Mouse (Mus musculus) layer of hippocampus, postnatal 10 days (tissue): Measurements from ENCODE around the gene Rsl24d1. TPM values are rescaled to one million over a fixed set of nuclear protein-coding genes. Genes with fewer than 3 reads are reported as not detected.
A peak's percentile ranks its signal among the peaks of the same experiment; 100 is the strongest.
"Not testable (repeated sequence)": the region's sequence is repeated elsewhere in the genome, so short reads cannot be mapped to it uniquely, and the experiment has no call there.

Source experiments
- DNase-seq, 2 experiments: peaks; one replicate each; pipeline ENCODE4 v3.0.0; 2021; ENCODE audit warnings: low spot score in 2 of 2
- long read RNA-seq: library from polyadenylated mRNA; stranded (forward); transcript quantifications from one replicate; pipeline ENCODE4 v2.0.0, GENCODE M21; 2023
- total RNA-seq, 2 experiments: library from RNA; stranded (reverse); gene quantifications; 2 replicates each; pipeline ENCODE4 v1.2.3; 2021

The Rsl24d1 gene
- total RNA-seq = 10 to 100 TPM; 61.8 to 63.0 TPM
- long read RNA-seq, transcript Rsl24d1-201 (6 exons, 1,543 nt) = major isoform, 60 of 72 reads
- long read RNA-seq, partial matches to known transcripts = 1 of 72 reads
- long read RNA-seq, other reads (novel, unspliced or antisense) = 8 of 72 reads

GRCm38 (mm10) chr9:73112919-73113906 is at the start of gene Rsl24d1:
TSS of gene Rsl24d1 (plus strand) at chr9:73113426.
- peak; percentile 76 to 82 for DNase-seq

- peak in 1 of 2 experiments; percentile 24 for DNase-seq
Measured at GRCm38 (mm10) chr9:73063621-73064290, 49.5 kb upstream of the Rsl24d1 start.

- no peak for DNase-seq
Measured at GRCm38 (mm10) chr9:73067086-73067485, 46.1 kb upstream of the Rsl24d1 start.

GRCm38 (mm10) chr9:73068230-73068679 is 45.0 kb upstream of the Rsl24d1 start:
- no peak for DNase-seq

- no peak for DNase-seq
Measured at GRCm38 (mm10) chr9:73068688-73069087, 44.5 kb upstream of the Rsl24d1 start.

- DNase-seq = no peak
Measured at GRCm38 (mm10) chr9:73070971-73071659, 42.1 kb upstream of the Rsl24d1 start.

- DNase-seq = no peak
Measured at GRCm38 (mm10) chr9:73072426-73072825, 40.8 kb upstream of the Rsl24d1 start.

GRCm38 (mm10) chr9:73073169-73073568 is 40.1 kb upstream of the Rsl24d1 start:
- DNase-seq = no peak

- DNase-seq = not testable (repeated sequence)
Measured at GRCm38 (mm10) chr9:73079349-73079748, 33.9 kb upstream of the Rsl24d1 start.

GRCm38 (mm10) chr9:73079801-73080325 is 33.4 kb upstream of the Rsl24d1 start:
- DNase-seq = no peak

- DNase-seq = no peak
Measured at GRCm38 (mm10) chr9:73082291-73083000, 30.8 kb upstream of the Rsl24d1 start.

- no peak for DNase-seq
Measured at GRCm38 (mm10) chr9:73083956-73084355, 29.3 kb upstream of the Rsl24d1 start.

GRCm38 (mm10) chr9:73085845-73086244 is 27.4 kb upstream of the Rsl24d1 start:
- DNase-seq = no peak

GRCm38 (mm10) chr9:73087121-73087520 is 26.1 kb upstream of the Rsl24d1 start:
- no peak for DNase-seq

GRCm38 (mm10) chr9:73087581-73087980 is 25.6 kb upstream of the Rsl24d1 start:
- no peak for DNase-seq

- no peak for DNase-seq
Measured at GRCm38 (mm10) chr9:73089222-73089920, 23.9 kb upstream of the Rsl24d1 start.

- DNase-seq = no peak
Measured at GRCm38 (mm10) chr9:73090121-73090520, 23.1 kb upstream of the Rsl24d1 start.

- peak; percentile 26 to 45 for DNase-seq
Measured at GRCm38 (mm10) chr9:73091747-73092146, 21.5 kb upstream of the Rsl24d1 start.

- DNase-seq = no peak
Measured at GRCm38 (mm10) chr9:73094580-73094979, 18.6 kb upstream of the Rsl24d1 start.

- no peak for DNase-seq
Measured at GRCm38 (mm10) chr9:73097898-73098297, 15.3 kb upstream of the Rsl24d1 start.
